27 mouse cellular contexts compared by ENCODE assay signal in the genomic region with DNA sequence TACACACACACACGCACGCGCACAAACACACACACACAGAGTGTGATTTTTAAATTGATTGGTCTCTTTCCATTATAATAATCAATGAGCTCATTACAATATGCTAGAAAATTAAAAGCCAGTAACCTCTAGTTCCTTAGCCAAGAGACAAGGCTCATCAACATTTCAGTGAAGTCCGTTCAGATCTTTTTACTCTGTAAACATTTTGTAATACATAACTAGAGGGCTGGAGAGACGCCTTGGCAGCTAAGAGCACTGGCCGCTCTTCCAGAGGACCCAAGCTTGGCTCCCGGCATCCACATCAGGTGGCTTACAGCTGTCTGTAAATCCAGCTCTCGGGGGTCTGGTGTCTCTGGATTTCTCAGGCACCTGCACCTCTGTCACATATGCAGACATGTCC. TPM values are rescaled to one million over a fixed set of nuclear protein-coding genes. Genes with fewer than 3 reads are reported as not detected.
DNase-seq lines count a peak whose midpoint lies in the region; ATAC-seq and TF ChIP-seq lines count a peak whose summit lies in the region.
"Had no signal": no experiment of that assay in that cellular context is flagged by ENCODE, and none has a peak within 500 bp of the region (broad histone marks: within the 10 kb centered on the region; RNA-seq: fewer than 3 reads in every experiment).

No protein-coding gene starts in this region.

- H3K27ac ChIP-seq in gastrocnemius, adult 2 months = peak overlapping the region; percentile 66; the same call in 1 of the 2 replicates
- H3K27ac ChIP-seq in liver, adult 2 months (replicated peaks; ENCODE audit: insufficient read depth, low read depth, low read length) = peak overlapping the region; percentile 83
- H3K27ac ChIP-seq in liver, embryonic 12.5 days = no peak overlapping the region
- H3K27ac ChIP-seq in hindbrain, embryonic 11.5 days (ENCODE audit: low read depth, low read length) = no peak overlapping the region
- H3K27ac ChIP-seq: embryonic facial prominence, embryonic 10.5 days; embryonic facial prominence, embryonic 12.5 days; forebrain, embryonic 13.5 days; forebrain, embryonic 15.5 days had no signal

- H3K79me2 ChIP-seq in liver, adult 2 months (ENCODE audit: control insufficient read depth, insufficient read depth, low read length) = no peaks in the 10 kb centered on the region; the same call in 1 of the 2 replicates

- no peaks in the 10 kb centered on the region for H3K36me3 ChIP-seq in liver, adult 2 months (ENCODE audit: control insufficient read depth, insufficient read depth, low read length)
- no peaks in the 10 kb centered on the region for H3K36me3 ChIP-seq in liver, embryonic 12.5 days
- H3K36me3 ChIP-seq in hindbrain, embryonic 11.5 days (ENCODE audit: control insufficient read depth, insufficient read depth, low read length) = no peaks in the 10 kb centered on the region
- H3K36me3 ChIP-seq: embryonic facial prominence, embryonic 10.5 days; embryonic facial prominence, embryonic 12.5 days; forebrain, embryonic 15.5 days had no signal

- no peaks in the 10 kb centered on the region for H3K9me3 ChIP-seq in liver, embryonic 12.5 days (replicated peaks)
- H3K9me3 ChIP-seq in hindbrain, embryonic 11.5 days (ENCODE audit: control insufficient read depth, low read length) = no peaks in the 10 kb centered on the region
- H3K9me3 ChIP-seq: embryonic facial prominence, embryonic 10.5 days; embryonic facial prominence, embryonic 12.5 days; forebrain, embryonic 13.5 days; forebrain, embryonic 15.5 days; G1E had no signal

- H3K4me2 ChIP-seq in liver, embryonic 12.5 days = no peak overlapping the region
- no peak overlapping the region for H3K4me2 ChIP-seq in hindbrain, embryonic 11.5 days (replicated peaks; ENCODE audit: low read depth, low read length)
- H3K4me2 ChIP-seq: forebrain, embryonic 15.5 days had no signal

- no peak overlapping the region; the same call in 1 of the 2 replicates for H3K9ac ChIP-seq in liver, adult 2 months (ENCODE audit: low read depth, low read length)
- no peak overlapping the region for H3K9ac ChIP-seq in liver, embryonic 12.5 days
- H3K9ac ChIP-seq in hindbrain, embryonic 11.5 days (ENCODE audit: low read depth, low read length) = no peak overlapping the region
- H3K9ac ChIP-seq: embryonic facial prominence, embryonic 12.5 days; forebrain, embryonic 13.5 days; forebrain, embryonic 15.5 days had no signal

- no peak for TF ChIP-seq CTCF in gastrocnemius, adult 2 months (IDR thresholded peaks at IDR 0.05)
- no peak for TF ChIP-seq CTCF in liver, adult 2 months (IDR thresholded peaks at IDR 0.05; ENCODE audit: low read depth, low read length)

- no peak overlapping the region for H3K4me3 ChIP-seq in gastrocnemius, adult 2 months
- no peak overlapping the region for H3K4me3 ChIP-seq in liver, adult 2 months (ENCODE audit: insufficient read depth, low read depth, low read length)
- H3K4me3 ChIP-seq in liver, embryonic 12.5 days = no peak overlapping the region
- H3K4me3 ChIP-seq in hindbrain, embryonic 11.5 days (ENCODE audit: low read depth, low read length) = no peak overlapping the region
- H3K4me3 ChIP-seq: embryonic facial prominence, embryonic 12.5 days; forebrain, embryonic 13.5 days; forebrain, embryonic 15.5 days had no signal

- no peak for TF ChIP-seq POLR2A in liver, adult 2 months (IDR thresholded peaks at IDR 0.05; ENCODE audit: extremely low read depth, insufficient read depth, low read length)

- intact Hi-C loops in gastrocnemius, adult 2 months (cut with DNase I) = loop anchor here (5.0 kb wide), 1 partner anchor 38 kb away; no protein-coding TSS in a partner anchor

- H3K4me1 ChIP-seq in liver, adult 2 months (ENCODE audit: control insufficient read depth, insufficient read depth, low read length) = peaks cover 21% of the 10 kb centered on the region
- H3K4me1 ChIP-seq in liver, embryonic 12.5 days = peaks cover 7% of the 10 kb centered on the region; the same call in 1 of the 2 replicates
- no peaks in the 10 kb centered on the region for H3K4me1 ChIP-seq in hindbrain, embryonic 11.5 days (replicated peaks; ENCODE audit: control insufficient read depth, insufficient read depth, low read length)
- H3K4me1 ChIP-seq: embryonic facial prominence, embryonic 12.5 days; forebrain, embryonic 15.5 days had no signal

- ATAC-seq in liver, embryonic 12.5 days = no peak
- ATAC-seq in hindbrain, embryonic 11.5 days (ENCODE audit: low FRiP score) = no peak
- ATAC-seq: activated CD4-positive, CD25-positive, alpha-beta regulatory T cell, adult 4 months; CD4-positive, CD25-positive, alpha-beta regulatory T cell, adult 4 months; forebrain, embryonic 13.5 days; forebrain, embryonic 15.5 days; Patski had no signal

- DNase-seq in gastrocnemius, adult 2 months = peak; percentile 29
- DNase-seq in gastrocnemius, postnatal 4 days (ENCODE audit: low spot score in 2 of 2) = no peak
- peak; percentile 90 for DNase-seq in liver, adult 2 months (ENCODE audit: extremely low read depth, low read depth, low spot score)
- no peak for DNase-seq in hindbrain, embryonic 11.5 days (ENCODE audit: low spot score)
- DNase-seq: adrenal gland, adult 8-10 months; adrenal gland, postnatal 14 days; adrenal gland, postnatal 36 days; B cell, adult 2 months; cerebellum, adult 11-12 months; cerebellum, adult 2 months; cerebellum, adult 9-10 months; cerebellum, postnatal 10 days; cerebellum, postnatal 25 days had no signal

- H3K27me3 ChIP-seq in liver, adult 2 months (ENCODE audit: control insufficient read depth, insufficient read depth, low read length) = no peaks in the 10 kb centered on the region
- H3K27me3 ChIP-seq in liver, embryonic 12.5 days (replicated peaks) = no peaks in the 10 kb centered on the region
- no peaks in the 10 kb centered on the region for H3K27me3 ChIP-seq in hindbrain, embryonic 11.5 days (ENCODE audit: control insufficient read depth, insufficient read depth, low read length)
- H3K27me3 ChIP-seq: CH12.LX; embryonic facial prominence, embryonic 12.5 days; forebrain, embryonic 13.5 days; forebrain, embryonic 15.5 days; Patski had no signal

- 16% methylated on average over 8 of the region's 8 CpGs for WGBS in liver, adult 2 months
- 82% methylated on average over 8 of the region's 8 CpGs for WGBS in liver, embryonic 12.5 days (ENCODE audit: insufficient replicate concordance)
- 92% methylated on average over 8 of the region's 8 CpGs for WGBS in hindbrain, embryonic 11.5 days

RNA-seq across cellular contexts. Expression of a gene that starts 7.3 kb away (rescaled TPM):
- 1 to 10 TPM; 7.5 to 7.6 TPM for total RNA-seq in gastrocnemius, adult 2 months (2021)
- total RNA-seq in gastrocnemius, postnatal 4 days (2021) = 1 to 10 TPM; 3.7 to 5.5 TPM
- total RNA-seq in liver, adult 2 months (2014; rRNA removed) = 10.2 and 12.6 TPM in 2 replicates
- 14.6 and 15.3 TPM in 2 replicates for polyA plus RNA-seq in liver, adult 2 months (2012; rRNA removed)
- 2.1 and 2.5 TPM in 2 replicates for polyA plus RNA-seq in liver, embryonic 12.5 days (2016; fragmentation: Nextera tagmentation; extraction: Ambion mirVana)
- 0.61 and 1.3 TPM in 2 replicates for polyA plus RNA-seq in hindbrain, embryonic 11.5 days (2014; fragmentation: Nextera tagmentation; extraction: Ambion mirVana)

RNA-seq across cellular contexts. Expression of a gene that starts 13.1 kb away (rescaled TPM):
- total RNA-seq in gastrocnemius, adult 2 months (2021) = not detected
- total RNA-seq in gastrocnemius, postnatal 4 days (2021) = not detected
- 5.5 and 13.4 TPM in 2 replicates for total RNA-seq in liver, adult 2 months (2014; rRNA removed)
- 24.5 and 25.8 TPM in 2 replicates for polyA plus RNA-seq in liver, adult 2 months (2012; rRNA removed)
- not detected in 2 replicates for polyA plus RNA-seq in liver, embryonic 12.5 days (2016; fragmentation: Nextera tagmentation; extraction: Ambion mirVana)
- not detected in 2 replicates for polyA plus RNA-seq in hindbrain, embryonic 11.5 days (2014; fragmentation: Nextera tagmentation; extraction: Ambion mirVana)
- total RNA-seq: adrenal gland, adult 18-20 months; adrenal gland, adult 8-10 months; adrenal gland, postnatal 14 days; adrenal gland, postnatal 36 days; CH12.LX had no signal
- polyA plus RNA-seq: activated CD4-positive, CD25-positive, alpha-beta regulatory T cell, adult 4 months; CD4-positive, CD25-positive, alpha-beta regulatory T cell, adult 4 months; cerebellum, adult 2 months; cortical plate, adult 2 months; embryonic facial prominence, embryonic 10.5 days; embryonic facial prominence, embryonic 12.5 days; embryonic facial prominence, embryonic 14.5 days; forebrain, embryonic 11.5 days; forebrain, embryonic 15.5 days; G1E; Patski had no signal

Comparison
In these comparisons a context has a peak if more than half of its experiments do, and no peak if none do; other contexts are left out.
1. DNase-seq: peak in gastrocnemius, adult 2 months (single experiment) and liver, adult 2 months (single experiment); none in gastrocnemius, postnatal 4 days (0 of 2) and hindbrain, embryonic 11.5 days (single experiment).
2. H3K27ac ChIP-seq: peak in gastrocnemius, adult 2 months (single experiment) and liver, adult 2 months (single experiment); none in liver, embryonic 12.5 days (single experiment) and hindbrain, embryonic 11.5 days (single experiment).